Mouse (Mus musculus) midbrain, embryonic 14.5 days (tissue): ENCODE measurements around the gene Ltbp3. TPM values are rescaled to one million over a fixed set of nuclear protein-coding genes. Genes with fewer than 3 reads are reported as not detected.
"Not testable (repeated sequence)": the region's sequence is repeated elsewhere in the genome, so short reads cannot be mapped to it uniquely, and the experiment has no call there.

Source experiments
- ATAC-seq: fragments of 200-750 bp; cut with Nextera tagmentation; 2 replicates; pipeline ENCODE4 v1.8.0; 2017; ENCODE audit warnings: moderate number of reproducible peaks, moderate library complexity; ENCODE audit not compliant: low FRiP score, low TSS enrichment
- DNase-seq: peaks from one replicate; pipeline ENCODE4 v3.0.0-alpha.2; 2015
- H3K27ac ChIP-seq: fragments of 300-500 bp; sonication (generic); replicated peaks from 2 replicates; pipeline ENCODE4 v1.5.1; 2014; ENCODE audit warnings: mild to moderate bottlenecking, low read depth, low read length, moderate library complexity
- H3K27me3 ChIP-seq: fragments of 300-500 bp; sonication (generic); 2 replicates; pipeline ENCODE4 v1.6.1; 2014; ENCODE audit warnings: low read length, control low read depth, mixed read lengths; ENCODE audit not compliant: control insufficient read depth, insufficient read depth
- H3K36me3 ChIP-seq: fragments of 300-500 bp; sonication (generic); 2 replicates; pipeline ENCODE4 v1.6.1; 2014; ENCODE audit warnings: low read length, control low read depth; ENCODE audit not compliant: control insufficient read depth, insufficient read depth
- H3K4me1 ChIP-seq: fragments of 300-500 bp; sonication (generic); 2 replicates; pipeline ENCODE4 v1.6.1; 2014; ENCODE audit warnings: mild to moderate bottlenecking, antibody characterized with exemption, low read length, control low read depth; ENCODE audit not compliant: control insufficient read depth, insufficient read depth
- H3K4me2 ChIP-seq: fragments of 300-500 bp; sonication (generic); 2 replicates; pipeline ENCODE4 v1.6.1; 2014; ENCODE audit warnings: mild to moderate bottlenecking, low read length, moderate library complexity
- H3K4me3 ChIP-seq: fragments of 300-500 bp; sonication (generic); replicated peaks from 2 replicates; pipeline ENCODE4 v1.5.1; 2014; ENCODE audit warnings: low read depth, low read length
- H3K9ac ChIP-seq: fragments of 300-500 bp; sonication (generic); replicated peaks from 2 replicates; pipeline ENCODE4 v1.6.1; 2014; ENCODE audit warnings: mild to moderate bottlenecking, low read length, moderate library complexity
- H3K9me3 ChIP-seq: fragments of 300-500 bp; sonication (generic); 2 replicates; pipeline ENCODE4 v1.6.1; 2016; ENCODE audit warnings: low read length, control low read depth, mixed read lengths; ENCODE audit not compliant: control insufficient read depth
- WGBS: fragments of 180-500 bp; shearing (Covaris S2); extraction: QIAGEN DNeasy Blood & Tissue Kit; methylation state at CpG from one replicate; pipeline ENCODE4 v1.1.7; 2014; 5-methylcytosine and 5-hydroxymethylcytosine counted together
- polyA plus RNA-seq: library from polyadenylated mRNA; unstranded; fragments of >200 nt; fragmentation: Nextera tagmentation; extraction: Ambion mirVana; gene quantifications from 2 replicates; pipeline ENCODE4 v1.2.1, GENCODE M21; 2014

Gene Ltbp3
- polyA plus RNA-seq, 1 experiment from 2014 or later = 10.5 TPM

GRCm38 (mm10) chr19:5791329-5791728 lies 50.6 kb downstream of the Ltbp3 start:
- Histone ChIP-seq H3K9me3 (no peaks in the 10 kb centered on the region), H3K4me1 (peaks cover 18% of the 10 kb centered on the region), H3K9ac (no peak overlapping the region), H3K27me3 (no peaks in the 10 kb centered on the region), H3K4me2 (no peak overlapping the region), H3K27ac (no peak overlapping the region), H3K4me3 (no peak overlapping the region), H3K36me3 (peaks cover 21% of the 10 kb centered on the region)
- WGBS = 72% methylated on average over 4 of the region's 4 CpGs
- DNase-seq (no peak), ATAC-seq (no peak)

- Histone ChIP-seq H3K4me1 (peaks cover 25% of the 10 kb centered on the region), H3K9ac (no peak overlapping the region), H3K36me3 (peaks cover 38% of the 10 kb centered on the region), H3K27ac (no peak overlapping the region), H3K4me2 (no peak overlapping the region), H3K9me3 (no peaks in the 10 kb centered on the region), H3K27me3 (no peaks in the 10 kb centered on the region), H3K4me3 (no peak overlapping the region)
- ATAC-seq = peak; percentile 53; the same call in 1 of the 2 replicates
- DNase-seq = peak; percentile 84
- WGBS = 8% methylated on average over 2 of the region's 2 CpGs
Observed at GRCm38 (mm10) chr19:5793116-5793515, 52.4 kb downstream of the Ltbp3 start.

- DNase-seq (peak; percentile 21), ATAC-seq (peak; percentile 44)
- Histone ChIP-seq H3K4me2 (peak overlapping the region; percentile 93), H3K36me3 (peaks cover 47% of the 10 kb centered on the region), H3K27ac (0 out of 2 replicates have a peak overlapping the region, but pooled peaks have one; percentile 6), H3K9ac (peak overlapping the region; percentile 7; the same call in 1 of the 2 replicates), H3K4me1 (peaks cover 25% of the 10 kb centered on the region)
- H3K9me3 ChIP-seq, H3K4me3 ChIP-seq, H3K27me3 ChIP-seq: not testable (repeated sequence)
- 32% methylated on average over 7 of the region's 7 CpGs for WGBS
Observed at GRCm38 (mm10) chr19:5793917-5794770, 53.4 kb downstream of the Ltbp3 start.

DNA sequence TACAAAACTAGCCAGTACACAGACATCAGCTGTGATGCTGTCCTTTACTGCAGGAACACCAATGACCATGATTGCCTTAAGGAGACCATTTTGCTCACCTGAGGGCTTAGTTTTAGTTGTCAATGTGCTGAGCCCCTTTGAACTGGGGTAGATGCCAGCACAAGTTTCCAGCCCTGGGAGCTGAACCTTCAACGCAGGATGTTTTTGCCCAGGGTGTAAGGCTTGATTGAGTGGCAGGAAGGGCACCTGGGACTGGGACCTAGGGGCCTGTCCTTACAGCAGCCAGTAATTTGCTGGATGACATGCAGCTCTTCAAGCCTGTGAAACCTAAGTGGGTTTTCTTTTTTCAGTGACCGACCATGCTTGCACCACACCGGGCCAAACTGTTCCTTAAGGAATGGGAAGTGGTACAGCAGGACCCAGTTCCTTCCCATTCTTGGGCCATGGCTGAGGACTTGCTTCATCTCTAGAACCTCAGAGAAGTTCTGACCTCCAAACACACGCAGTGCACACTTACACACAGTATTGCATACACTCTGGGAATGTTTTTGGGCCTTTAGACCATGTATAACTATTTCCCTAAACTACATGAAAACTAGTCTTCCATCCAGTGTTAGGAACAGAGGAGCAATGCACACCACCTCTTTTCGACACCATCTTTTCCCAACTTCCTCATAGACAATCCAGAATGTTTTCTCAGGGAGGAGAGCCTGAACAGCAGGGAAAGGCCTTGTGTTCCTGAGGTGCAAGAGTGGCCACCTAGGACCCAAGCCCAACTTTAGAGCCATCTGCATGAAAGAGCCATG lies 54.3 kb downstream of the Ltbp3 start:
- Histone ChIP-seq H3K9me3 (no peaks in the 10 kb centered on the region), H3K4me1 (peaks cover 25% of the 10 kb centered on the region), H3K36me3 (peaks cover 47% of the 10 kb centered on the region), H3K9ac (peak overlapping the region; percentile 7; the same call in 1 of the 2 replicates), H3K27me3 (no peaks in the 10 kb centered on the region), H3K27ac (peak overlapping the region; percentile 6; the same call in 1 of the 2 replicates), H3K4me2 (peak overlapping the region; percentile 93), H3K4me3 (peak overlapping the region; percentile 74)
- DNase-seq (peak; percentile 28), ATAC-seq (no peak; the same call in 1 of the 2 replicates)
- WGBS = 43% methylated on average over 5 of the region's 5 CpGs

- H3K27ac ChIP-seq = peak overlapping the region; percentile 28; the same call in 1 of the 2 replicates
- H3K4me1 ChIP-seq = peaks cover 25% of the 10 kb centered on the region
- H3K36me3 ChIP-seq = peaks cover 47% of the 10 kb centered on the region
- DNase-seq (no peak), ATAC-seq (no peak)
- H3K4me2 ChIP-seq = peak overlapping the region; percentile 93
- 62% methylated on average over 11 of the region's 11 CpGs for WGBS
- peak overlapping the region; percentile 50 for H3K9ac ChIP-seq
- H3K4me3 ChIP-seq = peak overlapping the region; percentile 74
- no peaks in the 10 kb centered on the region for H3K9me3 ChIP-seq
- no peaks in the 10 kb centered on the region for H3K27me3 ChIP-seq
Observed at GRCm38 (mm10) chr19:5795668-5796572, 55.2 kb downstream of the Ltbp3 start.

GRCm38 (mm10) chr19:5796573-5797111 lies 55.9 kb downstream of the Ltbp3 start:
- no peak for ATAC-seq
- Histone ChIP-seq H3K4me3 (peak overlapping the region; percentile 74), H3K4me2 (peak overlapping the region; percentile 93), H3K36me3 (peaks cover 47% of the 10 kb centered on the region), H3K9ac (peak overlapping the region; percentile 50), H3K27me3 (no peaks in the 10 kb centered on the region), H3K4me1 (peaks cover 25% of the 10 kb centered on the region), H3K27ac (peak overlapping the region; percentile 28; the same call in 1 of the 2 replicates), H3K9me3 (no peaks in the 10 kb centered on the region)
- peak; percentile 20 for DNase-seq
- 66% methylated on average over 7 of the region's 7 CpGs for WGBS

GRCm38 (mm10) chr19:5797381-5798111 lies 56.8 kb downstream of the Ltbp3 start:
- H3K4me3 ChIP-seq = peak overlapping the region; percentile 74
- DNase-seq = peak; percentile 49
- H3K36me3 ChIP-seq = peaks cover 47% of the 10 kb centered on the region
- 0 out of 2 replicates have a peak overlapping the region, but pooled peaks have one; percentile 32 for H3K27ac ChIP-seq
- peak overlapping the region; percentile 50 for H3K9ac ChIP-seq
- no peaks in the 10 kb centered on the region for H3K9me3 ChIP-seq
- peaks cover 25% of the 10 kb centered on the region for H3K4me1 ChIP-seq
- no peak for ATAC-seq
- no peaks in the 10 kb centered on the region for H3K27me3 ChIP-seq
- H3K4me2 ChIP-seq = peak overlapping the region; percentile 93
- 15% methylated on average over 7 of the region's 7 CpGs for WGBS
